Mouse (Mus musculus): ENCODE results near the gene Ccser1. TPM values are rescaled to one million over a fixed set of nuclear protein-coding genes. Genes with fewer than 3 reads are reported as not detected.
A peak's percentile ranks its signal among the peaks of the same experiment; 100 is the strongest.

The Ccser1 gene
- polyA plus RNA-seq, 1 experiment: 26.2 TPM

GRCm38 (mm10) chr6:61347045-61347838, 167.1 kb downstream of the Ccser1 start:
- DNase-seq (ENCODE audit: low read depth): peak; percentile 65
- TF ChIP-seq POLR2A (IDR thresholded peaks at IDR 0.05; ENCODE audit: borderline replicate concordance, extremely low read depth, insufficient read depth, insufficient read length, poor library complexity, severe bottlenecking) (no peak), CTCF (IDR thresholded peaks at IDR 0.05; ENCODE audit: borderline replicate concordance, extremely low read depth, insufficient read depth, insufficient read length) (no peak)

DNA sequence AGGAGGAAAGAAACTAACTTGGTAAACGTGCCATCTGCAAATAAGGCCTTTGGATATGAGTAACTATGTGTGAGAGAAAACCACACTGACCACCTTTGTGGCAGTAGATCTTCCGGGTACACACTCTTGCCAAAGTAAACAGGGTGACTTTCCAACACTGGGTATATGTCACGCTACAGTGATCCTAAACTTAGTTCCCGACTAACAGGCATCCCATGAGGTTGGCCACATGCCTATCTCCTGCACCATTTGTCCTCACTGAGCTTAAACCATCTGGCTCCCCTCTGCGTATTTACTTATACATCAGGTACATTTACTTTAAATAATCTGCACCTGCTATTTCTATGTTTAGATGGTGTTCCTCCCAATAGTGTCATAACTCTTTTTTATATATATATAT, 183.6 kb downstream of the Ccser1 start:
- no peak for TF ChIP-seq POLR2A (IDR thresholded peaks at IDR 0.05; ENCODE audit: borderline replicate concordance, extremely low read depth, insufficient read depth, insufficient read length, poor library complexity, severe bottlenecking)
- TF ChIP-seq CTCF (IDR thresholded peaks at IDR 0.05; ENCODE audit: borderline replicate concordance, extremely low read depth, insufficient read depth, insufficient read length): no peak
- DNase-seq (ENCODE audit: low read depth): no peak

- peak; percentile 88 for DNase-seq (ENCODE audit: low read depth)
- TF ChIP-seq POLR2A (IDR thresholded peaks at IDR 0.05; ENCODE audit: borderline replicate concordance, extremely low read depth, insufficient read depth, insufficient read length, poor library complexity, severe bottlenecking) (no peak), CTCF (IDR thresholded peaks at IDR 0.05; ENCODE audit: borderline replicate concordance, extremely low read depth, insufficient read depth, insufficient read length) (peak; percentile 63; the same call in 1 of the 2 replicates)
These were observed 202.4 kb downstream of the Ccser1 start for GRCm38 (mm10) chr6:61382526-61382925.

DNA sequence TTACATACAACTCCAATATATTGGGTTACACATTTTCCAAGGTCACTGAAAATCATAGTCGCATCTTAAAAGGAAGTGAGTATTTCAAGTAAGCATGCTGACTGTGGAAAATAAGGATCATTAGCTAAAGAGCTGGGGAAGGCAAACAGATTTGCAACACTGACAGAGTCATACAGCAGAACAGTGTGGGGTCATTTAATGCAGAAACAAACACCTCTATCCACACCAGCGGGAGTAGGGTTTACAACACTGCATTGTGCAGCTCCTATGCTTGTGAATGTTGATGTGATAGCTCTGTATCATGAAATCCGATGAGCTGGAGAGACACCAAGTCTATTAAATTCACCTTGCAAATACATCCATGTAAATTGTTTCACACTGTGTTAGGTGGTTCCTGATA, 202.9 kb downstream of the Ccser1 start:
- DNase-seq (ENCODE audit: low read depth): no peak
- TF ChIP-seq CTCF (IDR thresholded peaks at IDR 0.05; ENCODE audit: borderline replicate concordance, extremely low read depth, insufficient read depth, insufficient read length) (no peak), POLR2A (IDR thresholded peaks at IDR 0.05; ENCODE audit: borderline replicate concordance, extremely low read depth, insufficient read depth, insufficient read length, poor library complexity, severe bottlenecking) (no peak)

GRCm38 (mm10) chr6:61387046-61387445, 206.9 kb downstream of the Ccser1 start:
- TF ChIP-seq POLR2A (IDR thresholded peaks at IDR 0.05; ENCODE audit: borderline replicate concordance, extremely low read depth, insufficient read depth, insufficient read length, poor library complexity, severe bottlenecking) (no peak), CTCF (IDR thresholded peaks at IDR 0.05; ENCODE audit: borderline replicate concordance, extremely low read depth, insufficient read depth, insufficient read length) (no peak)
- DNase-seq (ENCODE audit: low read depth): peak; percentile 39

DNA sequence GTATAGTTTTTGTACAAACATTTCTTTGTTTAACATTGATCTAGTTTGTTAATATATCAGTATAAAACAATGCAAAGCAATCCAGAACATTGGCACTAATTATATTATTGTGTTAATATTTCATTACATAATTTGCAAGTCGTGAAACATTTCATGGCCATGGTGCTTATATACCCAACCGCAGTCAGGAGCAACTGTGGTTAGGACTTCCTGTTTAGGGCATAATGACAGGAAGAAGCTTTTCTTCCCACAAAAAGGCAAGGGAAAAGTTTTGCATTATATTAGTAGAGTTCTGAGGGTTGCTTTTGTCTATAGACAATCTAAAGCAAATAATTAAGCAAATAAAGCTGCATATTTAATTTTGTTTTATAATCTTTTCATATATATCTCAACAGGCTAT, 247.4 kb downstream of the Ccser1 start:
- DNase-seq (ENCODE audit: low read depth): no peak
- no peak for TF ChIP-seq POLR2A (IDR thresholded peaks at IDR 0.05; ENCODE audit: borderline replicate concordance, extremely low read depth, insufficient read depth, insufficient read length, poor library complexity, severe bottlenecking)
- TF ChIP-seq CTCF (IDR thresholded peaks at IDR 0.05; ENCODE audit: borderline replicate concordance, extremely low read depth, insufficient read depth, insufficient read length): no peak

GRCm38 (mm10) chr6:61430881-61431725, 251.0 kb downstream of the Ccser1 start:
- no peak for TF ChIP-seq POLR2A (IDR thresholded peaks at IDR 0.05; ENCODE audit: borderline replicate concordance, extremely low read depth, insufficient read depth, insufficient read length, poor library complexity, severe bottlenecking)
- no peak for TF ChIP-seq CTCF (IDR thresholded peaks at IDR 0.05; ENCODE audit: borderline replicate concordance, extremely low read depth, insufficient read depth, insufficient read length)
- peak; percentile 74 for DNase-seq (ENCODE audit: low read depth)

GRCm38 (mm10) chr6:61431726-61431984, 251.5 kb downstream of the Ccser1 start:
- no peak for DNase-seq (ENCODE audit: low read depth)

DNA sequence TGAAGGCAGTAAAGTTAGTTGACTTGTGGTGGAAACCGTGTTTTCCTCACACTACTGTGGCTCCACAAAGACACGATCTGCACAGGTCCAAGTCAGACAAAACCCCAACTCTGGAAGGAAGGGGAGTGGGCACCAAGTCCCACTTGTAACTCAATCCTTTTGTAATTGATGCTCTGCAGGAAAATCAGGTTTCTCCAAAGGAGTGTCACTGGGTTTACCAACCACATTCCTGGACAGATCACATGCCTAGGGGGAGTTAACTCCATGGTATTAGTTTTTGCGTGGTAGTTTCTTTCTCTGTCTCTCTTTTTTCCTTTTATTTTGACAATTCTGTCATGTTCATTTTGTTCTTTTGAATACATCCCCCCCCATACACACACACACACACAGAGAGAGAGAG, 252.0 kb downstream of the Ccser1 start:
- TF ChIP-seq CTCF (IDR thresholded peaks at IDR 0.05; ENCODE audit: borderline replicate concordance, extremely low read depth, insufficient read depth, insufficient read length) (no peak), POLR2A (IDR thresholded peaks at IDR 0.05; ENCODE audit: borderline replicate concordance, extremely low read depth, insufficient read depth, insufficient read length, poor library complexity, severe bottlenecking) (no peak)
- no peak for DNase-seq (ENCODE audit: low read depth)

More at GRCm38 (mm10) chr6:61431726-61431984, 251.5 kb downstream of the Ccser1 start:
- TF ChIP-seq CTCF (IDR thresholded peaks at IDR 0.05; ENCODE audit: borderline replicate concordance, extremely low read depth, insufficient read depth, insufficient read length): no peak
- no peak for TF ChIP-seq POLR2A (IDR thresholded peaks at IDR 0.05; ENCODE audit: borderline replicate concordance, extremely low read depth, insufficient read depth, insufficient read length, poor library complexity, severe bottlenecking)

DNA sequence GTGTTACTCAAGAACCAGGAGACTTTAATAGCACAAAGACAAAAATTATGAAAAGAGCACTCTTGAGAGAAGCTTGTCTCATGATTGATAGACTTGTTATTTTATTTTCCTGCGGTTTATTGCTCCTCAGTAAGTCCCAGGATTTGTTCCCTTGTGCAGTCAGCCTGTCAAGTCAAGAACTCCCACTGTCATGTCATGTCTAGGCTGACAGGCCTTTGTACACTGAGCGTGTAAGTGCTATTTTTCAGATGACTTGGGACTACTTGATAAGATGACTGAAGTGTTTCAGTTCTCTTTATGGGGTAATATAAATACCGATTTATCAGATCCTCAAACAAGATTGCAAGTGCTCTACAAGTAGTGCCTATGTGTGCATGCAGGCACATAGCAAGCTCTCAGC, 252.6 kb downstream of the Ccser1 start:
- no peak for TF ChIP-seq CTCF (IDR thresholded peaks at IDR 0.05; ENCODE audit: borderline replicate concordance, extremely low read depth, insufficient read depth, insufficient read length)
- TF ChIP-seq POLR2A (IDR thresholded peaks at IDR 0.05; ENCODE audit: borderline replicate concordance, extremely low read depth, insufficient read depth, insufficient read length, poor library complexity, severe bottlenecking): no peak
- peak; percentile 63 for DNase-seq (ENCODE audit: low read depth)

DNA sequence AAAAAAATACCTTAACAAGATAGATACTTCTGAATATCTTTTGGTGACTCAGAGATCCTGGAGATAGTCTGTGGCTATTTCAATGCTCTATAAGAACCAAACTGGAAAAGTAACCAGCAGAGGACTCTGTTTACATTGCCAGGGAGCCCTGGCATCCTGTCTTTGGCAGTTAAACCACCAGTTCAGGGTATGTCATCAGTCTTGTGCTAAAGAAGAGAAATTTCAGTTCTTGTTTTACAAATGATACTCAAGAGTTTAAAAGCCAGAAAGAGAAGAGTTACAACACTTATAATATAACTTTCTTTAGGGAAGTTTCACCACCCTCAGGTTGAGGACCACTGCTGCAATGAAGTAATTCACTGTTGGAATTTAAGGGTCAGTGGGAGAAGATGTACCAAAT, 258.0 kb downstream of the Ccser1 start:
- no peak for TF ChIP-seq POLR2A (IDR thresholded peaks at IDR 0.05; ENCODE audit: borderline replicate concordance, extremely low read depth, insufficient read depth, insufficient read length, poor library complexity, severe bottlenecking)
- TF ChIP-seq CTCF (IDR thresholded peaks at IDR 0.05; ENCODE audit: borderline replicate concordance, extremely low read depth, insufficient read depth, insufficient read length): no peak
- no peak for DNase-seq (ENCODE audit: low read depth)

All from brain, embryonic 14.5 days (tissue).